In genomic region chr4:111799892-111800291, GRCm38 (mm10) we compare ENCODE assay signal across 21 mouse cellular contexts.
DNase-seq lines count a peak whose midpoint lies in the region; ATAC-seq and TF ChIP-seq lines count a peak whose summit lies in the region.
"Had no signal": no experiment of that assay in that cellular context is flagged by ENCODE, and none has a peak within 500 bp of the region (broad histone marks: within the 10 kb centered on the region; RNA-seq: fewer than 3 reads in every experiment).

No protein-coding gene starts in this region.

- H3K9ac ChIP-seq in liver, embryonic 14.5 days (replicated peaks): no peak overlapping the region
- H3K9ac ChIP-seq: embryonic facial prominence, embryonic 12.5 days; embryonic facial prominence, embryonic 15.5 days; forebrain, embryonic 13.5 days; hindbrain, embryonic 12.5 days; hindbrain, embryonic 15.5 days had no signal

- H3K36me3 ChIP-seq in liver, embryonic 14.5 days (replicated peaks; ENCODE audit: control insufficient read depth, insufficient read depth, low read depth): no peaks in the 10 kb centered on the region
- H3K36me3 ChIP-seq: embryonic facial prominence, embryonic 12.5 days; hindbrain, embryonic 12.5 days; hindbrain, embryonic 15.5 days had no signal

- H3K27ac ChIP-seq in liver, embryonic 14.5 days: no peak overlapping the region
- H3K27ac ChIP-seq: embryonic facial prominence, embryonic 12.5 days; embryonic facial prominence, embryonic 15.5 days; forebrain, embryonic 13.5 days; hindbrain, embryonic 12.5 days; hindbrain, embryonic 15.5 days had no signal

- no peaks in the 10 kb centered on the region for H3K9me3 ChIP-seq in liver, embryonic 14.5 days (ENCODE audit: control insufficient read depth, low read length)
- H3K9me3 ChIP-seq: embryonic facial prominence, embryonic 12.5 days; embryonic facial prominence, embryonic 15.5 days; forebrain, embryonic 13.5 days; hindbrain, embryonic 12.5 days; hindbrain, embryonic 15.5 days had no signal

- no peak overlapping the region for H3K4me3 ChIP-seq in liver, embryonic 14.5 days (ENCODE audit: insufficient read depth in 1 of 2, low read depth in 2 of 2, low read length in 2 of 2)
- H3K4me3 ChIP-seq: embryonic facial prominence, embryonic 12.5 days; embryonic facial prominence, embryonic 15.5 days; forebrain, embryonic 13.5 days; hindbrain, embryonic 12.5 days; hindbrain, embryonic 15.5 days had no signal

- no peak overlapping the region for H3K4me2 ChIP-seq in liver, embryonic 14.5 days (ENCODE audit: low read depth)
- H3K4me2 ChIP-seq: embryonic facial prominence, embryonic 12.5 days; embryonic facial prominence, embryonic 15.5 days; forebrain, embryonic 13.5 days; heart, embryonic 11.5 days; hindbrain, embryonic 12.5 days; hindbrain, embryonic 15.5 days had no signal

- H3K27me3 ChIP-seq in liver, embryonic 14.5 days (ENCODE audit: control insufficient read depth, insufficient read depth, low read length): no peaks in the 10 kb centered on the region
- H3K27me3 ChIP-seq: embryonic facial prominence, embryonic 12.5 days; embryonic facial prominence, embryonic 15.5 days; forebrain, embryonic 13.5 days; hindbrain, embryonic 12.5 days; hindbrain, embryonic 15.5 days had no signal

- DNase-seq in c-Kit-positive CD71-positive TER-119-negative erythroid progenitor cells, embryonic 14.5 days (ENCODE audit: low read depth): peak; percentile 6
- DNase-seq in c-Kit-positive CD71-positive TER-119-positive erythroid progenitor cells, embryonic 14.5 days (ENCODE audit: low spot score): peak; percentile 13
- DNase-seq in liver, embryonic 14.5 days (ENCODE audit: low read depth in 3 of 3, low spot score in 3 of 3): peak in 1 of 3 experiments; percentile 4
- DNase-seq in urinary bladder, postnatal 4 days (ENCODE audit: low spot score in 2 of 2): no peak
- DNase-seq in kidney, postnatal 10 days: no peak
- DNase-seq: adrenal gland, adult 2 months; adrenal gland, postnatal 14 days; cerebellum, adult 18-20 months; cerebellum, adult 9-11 months; cerebellum, postnatal 25 days; gastrocnemius, postnatal 10 days; gastrocnemius, postnatal 36 days had no signal

- no peak; the same call in 1 of the 2 replicates for TF ChIP-seq EP300 in liver, embryonic 14.5 days (IDR thresholded peaks at IDR 0.05; ENCODE audit: low read depth)

- ATAC-seq in liver, embryonic 14.5 days (ENCODE audit: insufficient read depth): peak; percentile 69
- ATAC-seq in megakaryocyte-erythroid progenitor cell, adult 5-6 weeks (replicated peaks; ENCODE audit: low FRiP score, low TSS enrichment, poor library complexity, severe bottlenecking): peak; percentile 84
- ATAC-seq: CD4-positive, CD25-positive, alpha-beta regulatory T cell, adult 4 months; forebrain, embryonic 13.5 days; forebrain, embryonic 16.5 days had no signal

- no peak for TF ChIP-seq CTCF in liver, embryonic 14.5 days (IDR thresholded peaks at IDR 0.05; ENCODE audit: low read depth)

- H3K4me1 ChIP-seq in liver, embryonic 14.5 days (replicated peaks; ENCODE audit: control insufficient read depth in 2 of 2, insufficient read depth in 2 of 2, low read length in 1 of 2): no peaks in the 10 kb centered on the region
- H3K4me1 ChIP-seq: embryonic facial prominence, embryonic 12.5 days; embryonic facial prominence, embryonic 15.5 days; forebrain, embryonic 13.5 days; hindbrain, embryonic 12.5 days; hindbrain, embryonic 15.5 days had no signal

- WGBS in liver, embryonic 14.5 days (ENCODE audit: insufficient replicate concordance): 38% methylated on average over 3 of the region's 3 CpGs

Comparison
In these comparisons a context has a peak if more than half of its experiments do, and no peak if none do; other contexts are left out.
1. DNase-seq: peak in c-Kit-positive CD71-positive TER-119-negative erythroid progenitor cells, embryonic 14.5 days (single experiment) and c-Kit-positive CD71-positive TER-119-positive erythroid progenitor cells, embryonic 14.5 days (single experiment); none in urinary bladder, postnatal 4 days (0 of 2) and kidney, postnatal 10 days (single experiment).